Mouse (Mus musculus): ENCODE results near the gene Esr1. TPM values are rescaled to one million over a fixed set of nuclear protein-coding genes. Genes with fewer than 3 reads are reported as not detected.

The Esr1 gene
- polyA plus RNA-seq, 1 experiment from 2014 or later: 0.18 TPM

DNA sequence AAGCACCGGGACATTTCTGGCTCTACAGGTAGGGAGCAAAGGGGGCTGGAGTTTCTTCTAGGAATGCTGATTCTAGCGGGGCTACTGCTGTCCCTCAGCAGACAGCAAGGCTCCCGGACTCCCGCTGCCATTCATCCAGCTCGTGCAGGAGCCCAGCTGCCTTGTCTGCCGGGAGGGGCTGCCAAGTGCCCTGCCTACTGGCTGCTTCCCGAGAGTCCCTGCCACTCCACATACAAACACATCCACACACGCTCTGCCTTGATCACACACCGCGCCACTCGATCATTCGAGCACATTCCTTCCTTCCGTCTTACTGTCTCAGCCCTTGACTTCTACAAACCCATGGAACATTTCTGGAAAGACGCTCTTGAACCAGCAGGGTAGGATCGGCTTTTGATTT is 98.5 kb downstream of the Esr1 start:
- ATAC-seq: peak; percentile 65; the same call in 1 of the 2 replicates
- Histone ChIP-seq H3K9me3 (replicated peaks; ENCODE audit: control insufficient read depth, low read length) (no peaks in the 10 kb centered on the region), H3K4me3 (ENCODE audit: low read depth, low read length) (peak overlapping the region; percentile 24), H3K4me2 (ENCODE audit: low read length) (peak overlapping the region; percentile 57), H3K9ac (ENCODE audit: low read length) (peak overlapping the region; percentile 45), H3K27ac (ENCODE audit: low read depth, low read length) (no peak overlapping the region), H3K27me3 (replicated peaks; ENCODE audit: control insufficient read depth, insufficient read depth, low read length) (peaks cover 28% of the 10 kb centered on the region), H3K36me3 (ENCODE audit: control insufficient read depth, insufficient read depth, low read length) (no peaks in the 10 kb centered on the region), H3K4me1 (ENCODE audit: control insufficient read depth, insufficient read depth, low read length) (peaks cover 3% of the 10 kb centered on the region; the same call in 1 of the 2 replicates)
- WGBS: 3% methylated on average over 15 of the region's 15 CpGs
- DNase-seq (ENCODE audit: low spot score): peak; percentile 68

DNA sequence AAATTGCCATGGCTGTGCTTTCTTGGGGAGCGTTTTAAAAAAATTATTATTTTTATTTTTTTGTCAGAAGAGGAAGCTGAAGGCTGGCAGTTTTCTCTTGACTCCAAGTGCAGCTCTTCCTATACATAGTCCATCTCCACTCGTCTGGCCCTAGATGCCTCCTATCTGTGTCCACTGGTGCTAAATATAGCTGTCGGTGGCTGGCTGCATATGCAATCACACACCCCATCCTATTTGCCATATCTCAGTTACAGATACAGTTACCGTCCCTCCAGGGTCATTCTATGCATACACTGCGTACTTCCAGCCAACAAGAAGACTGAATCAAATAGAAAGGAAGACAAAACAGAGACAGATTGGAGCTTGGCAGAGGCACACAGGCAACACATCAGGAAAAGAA is 100.0 kb downstream of the Esr1 start:
- 40% methylated on average over 5 of the region's 5 CpGs for WGBS
- Histone ChIP-seq H3K4me2 (ENCODE audit: low read length) (no peak overlapping the region), H3K27me3 (replicated peaks; ENCODE audit: control insufficient read depth, insufficient read depth, low read length) (peaks cover 28% of the 10 kb centered on the region)

DNA sequence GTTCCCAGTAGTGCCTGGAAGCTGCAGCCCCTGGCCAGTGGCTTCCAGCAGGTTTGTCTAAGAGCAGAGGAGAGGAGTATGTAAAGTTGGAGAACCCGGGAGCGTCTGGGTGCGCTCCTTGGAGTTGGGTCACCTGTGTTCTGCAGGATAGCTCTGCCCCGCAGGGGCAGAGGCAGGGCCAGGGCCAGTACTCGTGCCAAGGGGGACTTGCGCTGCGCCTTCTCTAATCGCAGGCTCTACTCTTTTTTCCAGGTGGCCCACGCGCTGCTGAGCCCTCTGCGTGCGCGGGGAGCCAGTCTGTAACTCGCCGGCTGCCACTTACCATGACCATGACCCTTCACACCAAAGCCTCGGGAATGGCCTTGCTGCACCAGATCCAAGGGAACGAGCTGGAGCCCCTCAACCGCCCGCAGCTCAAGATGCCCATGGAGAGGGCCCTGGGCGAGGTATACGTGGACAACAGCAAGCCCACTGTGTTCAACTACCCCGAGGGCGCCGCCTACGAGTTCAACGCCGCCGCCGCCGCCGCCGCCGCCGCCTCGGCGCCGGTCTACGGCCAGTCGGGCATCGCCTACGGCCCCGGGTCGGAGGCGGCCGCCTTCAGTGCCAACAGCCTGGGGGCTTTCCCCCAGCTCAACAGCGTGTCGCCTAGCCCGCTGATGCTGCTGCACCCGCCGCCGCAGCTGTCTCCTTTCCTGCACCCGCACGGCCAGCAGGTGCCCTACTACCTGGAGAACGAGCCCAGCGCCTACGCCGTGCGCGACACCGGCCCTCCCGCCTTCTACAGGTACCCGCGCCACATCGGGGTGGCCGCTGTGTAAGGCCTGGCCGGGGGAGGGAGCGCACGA is 100.9 kb downstream of the Esr1 start:
- H3K4me1 ChIP-seq (ENCODE audit: control insufficient read depth, insufficient read depth, low read length): peaks cover 3% of the 10 kb centered on the region; the same call in 1 of the 2 replicates
- peak overlapping the region; percentile 62 for H3K9ac ChIP-seq (ENCODE audit: low read length)
- peaks cover 28% of the 10 kb centered on the region for H3K27me3 ChIP-seq (replicated peaks; ENCODE audit: control insufficient read depth, insufficient read depth, low read length)
- ATAC-seq: peak; percentile 66
- WGBS: under 1% methylated on average over 64 of the region's 68 CpGs
- no peaks in the 10 kb centered on the region for H3K9me3 ChIP-seq (replicated peaks; ENCODE audit: control insufficient read depth, low read length)
- peak overlapping the region; percentile 52 for H3K4me3 ChIP-seq (ENCODE audit: low read depth, low read length)
- H3K4me2 ChIP-seq (ENCODE audit: low read length): peak overlapping the region; percentile 97
- no peak overlapping the region for H3K27ac ChIP-seq (ENCODE audit: low read depth, low read length)
- H3K36me3 ChIP-seq (ENCODE audit: control insufficient read depth, insufficient read depth, low read length): no peaks in the 10 kb centered on the region
- DNase-seq (ENCODE audit: low spot score): peak; percentile 18

More for the DNA sequence above, 100.0 kb downstream of the Esr1 start:
- H3K36me3 ChIP-seq (ENCODE audit: control insufficient read depth, insufficient read depth, low read length): no peaks in the 10 kb centered on the region
- no peak overlapping the region for H3K9ac ChIP-seq (ENCODE audit: low read length)
- no peak overlapping the region for H3K27ac ChIP-seq (ENCODE audit: low read depth, low read length)
- no peak overlapping the region for H3K4me3 ChIP-seq (ENCODE audit: low read depth, low read length)
- H3K4me1 ChIP-seq (ENCODE audit: control insufficient read depth, insufficient read depth, low read length): peaks cover 3% of the 10 kb centered on the region; the same call in 1 of the 2 replicates
- no peak for DNase-seq (ENCODE audit: low spot score)
- H3K9me3 ChIP-seq (replicated peaks; ENCODE audit: control insufficient read depth, low read length): no peaks in the 10 kb centered on the region
- ATAC-seq: no peak

DNA sequence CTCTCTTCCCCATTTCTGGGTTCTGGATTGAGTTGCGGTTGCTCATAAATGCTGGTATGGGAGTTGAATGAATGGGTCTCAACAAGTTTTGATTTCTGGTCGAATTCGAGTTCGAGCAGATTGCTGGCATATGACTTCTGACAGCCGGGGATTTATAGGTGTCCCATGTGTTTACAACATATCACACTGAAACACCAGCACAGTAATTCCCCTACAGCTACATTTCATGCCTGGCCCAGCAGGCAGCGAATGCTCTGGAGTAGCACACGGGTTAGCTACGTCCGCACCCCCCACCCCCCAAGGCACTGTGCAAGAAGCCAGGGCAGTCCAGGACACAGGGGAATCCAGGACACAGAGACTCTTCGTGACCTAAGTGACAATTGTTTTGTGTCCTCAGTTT is 102.0 kb downstream of the Esr1 start:
- WGBS: 76% methylated on average over 10 of the region's 10 CpGs
- H3K27ac ChIP-seq (ENCODE audit: low read depth, low read length): no peak overlapping the region
- DNase-seq (ENCODE audit: low spot score): no peak

DNA sequence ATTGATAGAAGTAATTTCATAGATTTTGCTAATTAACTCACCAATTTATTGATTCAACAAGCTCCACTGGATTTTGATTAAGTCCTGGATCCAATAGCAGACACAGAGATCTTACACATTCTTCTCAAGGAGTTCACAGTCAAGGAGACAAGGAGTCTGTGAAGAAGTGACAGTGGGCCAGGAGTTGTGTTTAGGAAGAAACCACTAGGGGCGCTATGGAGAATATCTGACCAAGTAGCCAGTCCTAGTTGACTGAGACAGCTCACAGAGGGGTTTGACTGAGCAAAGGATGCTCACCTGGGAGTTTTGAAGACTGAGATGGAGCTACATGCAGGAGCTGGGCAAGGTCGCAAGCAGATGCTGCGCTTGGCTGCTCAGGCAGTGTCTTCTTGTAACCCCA is 113.5 kb downstream of the Esr1 start:
- no peaks in the 10 kb centered on the region for H3K4me1 ChIP-seq (ENCODE audit: control insufficient read depth, insufficient read depth, low read length)
- ATAC-seq (no peak), DNase-seq (ENCODE audit: low spot score) (peak; percentile 17)
- no peaks in the 10 kb centered on the region for H3K9me3 ChIP-seq (replicated peaks; ENCODE audit: control insufficient read depth, low read length)
- H3K4me3 ChIP-seq (ENCODE audit: low read depth, low read length): no peak overlapping the region
- H3K36me3 ChIP-seq (ENCODE audit: control insufficient read depth, insufficient read depth, low read length): no peaks in the 10 kb centered on the region
- no peak overlapping the region for H3K9ac ChIP-seq (ENCODE audit: low read length)
- no peak overlapping the region for H3K4me2 ChIP-seq (ENCODE audit: low read length)
- 49% methylated on average over 3 of the region's 3 CpGs for WGBS
- no peaks in the 10 kb centered on the region for H3K27me3 ChIP-seq (replicated peaks; ENCODE audit: control insufficient read depth, insufficient read depth, low read length)
- no peak overlapping the region for H3K27ac ChIP-seq (ENCODE audit: low read depth, low read length)

More for the DNA sequence above, 102.0 kb downstream of the Esr1 start:
- H3K9ac ChIP-seq (ENCODE audit: low read length): no peak overlapping the region
- H3K9me3 ChIP-seq (replicated peaks; ENCODE audit: control insufficient read depth, low read length): no peaks in the 10 kb centered on the region
- H3K4me2 ChIP-seq (ENCODE audit: low read length): no peak overlapping the region
- no peak for ATAC-seq
- H3K4me1 ChIP-seq (ENCODE audit: control insufficient read depth, insufficient read depth, low read length): peaks cover 3% of the 10 kb centered on the region; the same call in 1 of the 2 replicates
- H3K27me3 ChIP-seq (replicated peaks; ENCODE audit: control insufficient read depth, insufficient read depth, low read length): peaks cover 28% of the 10 kb centered on the region
- no peak overlapping the region for H3K4me3 ChIP-seq (ENCODE audit: low read depth, low read length)
- no peaks in the 10 kb centered on the region for H3K36me3 ChIP-seq (ENCODE audit: control insufficient read depth, insufficient read depth, low read length)

DNA sequence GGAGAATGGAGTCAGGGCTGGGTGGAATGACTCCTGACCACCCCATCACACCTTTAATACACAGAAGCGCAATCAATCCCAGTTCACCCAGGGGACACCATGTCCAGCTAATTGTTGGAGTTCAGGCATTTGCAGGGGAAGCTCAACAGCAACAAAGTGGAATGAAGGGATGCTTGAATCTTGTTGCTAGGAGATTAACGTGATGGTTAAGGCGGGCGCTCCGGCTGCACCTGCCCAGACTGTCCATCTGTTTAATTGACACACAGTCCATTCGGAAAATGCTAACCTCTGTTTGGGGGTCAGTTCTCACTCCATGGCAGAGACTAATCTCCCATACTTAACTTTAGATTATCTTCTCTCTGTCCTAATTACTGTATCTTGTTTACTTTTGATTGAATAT is 114.7 kb downstream of the Esr1 start:
- H3K27me3 ChIP-seq (replicated peaks; ENCODE audit: control insufficient read depth, insufficient read depth, low read length): no peaks in the 10 kb centered on the region
- no peaks in the 10 kb centered on the region for H3K9me3 ChIP-seq (replicated peaks; ENCODE audit: control insufficient read depth, low read length)
- no peak overlapping the region for H3K27ac ChIP-seq (ENCODE audit: low read depth, low read length)
- DNase-seq (ENCODE audit: low spot score) (no peak), ATAC-seq (no peak)
- no peak overlapping the region for H3K4me2 ChIP-seq (ENCODE audit: low read length)
- no peaks in the 10 kb centered on the region for H3K36me3 ChIP-seq (ENCODE audit: control insufficient read depth, insufficient read depth, low read length)
- WGBS: 72% methylated on average over 6 of the region's 6 CpGs
- no peak overlapping the region for H3K4me3 ChIP-seq (ENCODE audit: low read depth, low read length)
- H3K4me1 ChIP-seq (ENCODE audit: control insufficient read depth, insufficient read depth, low read length): no peaks in the 10 kb centered on the region
- H3K9ac ChIP-seq (ENCODE audit: low read length): no peak overlapping the region

DNA sequence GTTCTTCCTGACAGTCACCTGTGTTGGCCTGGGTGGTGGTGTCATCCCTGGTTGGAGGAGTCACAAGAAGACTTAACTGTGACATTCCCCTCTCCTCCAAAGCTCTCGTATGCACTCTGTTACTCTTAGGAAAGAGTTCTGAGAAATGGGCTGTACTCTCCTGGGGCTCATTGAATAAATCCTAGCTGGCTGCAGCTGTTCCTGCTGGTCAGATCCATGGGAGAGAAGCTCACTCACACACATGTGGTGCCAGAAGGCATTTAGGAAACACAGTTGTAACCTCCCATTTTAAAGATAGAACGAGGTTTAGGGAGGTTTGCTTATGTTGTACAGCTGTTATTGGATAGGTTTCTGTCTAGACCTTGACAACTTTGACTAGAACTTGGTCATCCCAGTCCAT is 120.9 kb downstream of the Esr1 start:
- ATAC-seq: no peak
- no peak overlapping the region for H3K4me2 ChIP-seq (ENCODE audit: low read length)
- 74% methylated on average over 2 of the region's 2 CpGs for WGBS

DNA sequence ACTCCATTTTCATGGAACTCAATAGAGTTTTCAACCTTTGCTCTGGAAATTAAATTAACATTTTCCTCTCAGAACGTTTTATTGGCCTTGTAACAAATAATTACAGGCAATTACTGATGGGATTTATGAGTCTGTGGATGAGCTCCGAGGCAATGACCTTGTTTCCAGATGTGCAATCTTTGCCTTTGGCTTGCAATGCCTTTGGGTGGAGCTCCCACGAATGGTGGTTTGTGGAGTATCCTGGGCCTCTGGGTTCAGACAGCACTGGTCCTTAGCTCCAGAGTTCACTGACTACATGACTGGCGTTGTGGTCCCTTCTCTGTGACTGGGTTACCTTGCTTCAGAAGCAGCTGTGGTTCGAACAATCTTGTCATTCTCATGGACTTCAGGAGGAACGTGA is 122.6 kb downstream of the Esr1 start:
- no peak overlapping the region for H3K4me2 ChIP-seq (ENCODE audit: low read length)
- ATAC-seq (no peak), DNase-seq (ENCODE audit: low spot score) (no peak)
- H3K9ac ChIP-seq (ENCODE audit: low read length): no peak overlapping the region
- WGBS: 76% methylated on average over 6 of the region's 6 CpGs
- H3K36me3 ChIP-seq (ENCODE audit: control insufficient read depth, insufficient read depth, low read length): no peaks in the 10 kb centered on the region
- H3K9me3 ChIP-seq (replicated peaks; ENCODE audit: control insufficient read depth, low read length): no peaks in the 10 kb centered on the region
- H3K4me3 ChIP-seq (ENCODE audit: low read depth, low read length): no peak overlapping the region
- H3K27me3 ChIP-seq (replicated peaks; ENCODE audit: control insufficient read depth, insufficient read depth, low read length): no peaks in the 10 kb centered on the region
- H3K27ac ChIP-seq (ENCODE audit: low read depth, low read length): no peak overlapping the region
- H3K4me1 ChIP-seq (ENCODE audit: control insufficient read depth, insufficient read depth, low read length): no peaks in the 10 kb centered on the region

More for the DNA sequence above, 120.9 kb downstream of the Esr1 start:
- H3K4me1 ChIP-seq (ENCODE audit: control insufficient read depth, insufficient read depth, low read length): no peaks in the 10 kb centered on the region
- H3K4me3 ChIP-seq (ENCODE audit: low read depth, low read length): no peak overlapping the region
- no peaks in the 10 kb centered on the region for H3K27me3 ChIP-seq (replicated peaks; ENCODE audit: control insufficient read depth, insufficient read depth, low read length)
- DNase-seq (ENCODE audit: low spot score): no peak
- H3K36me3 ChIP-seq (ENCODE audit: control insufficient read depth, insufficient read depth, low read length): no peaks in the 10 kb centered on the region
- H3K9ac ChIP-seq (ENCODE audit: low read length): no peak overlapping the region
- H3K27ac ChIP-seq (ENCODE audit: low read depth, low read length): no peak overlapping the region
- H3K9me3 ChIP-seq (replicated peaks; ENCODE audit: control insufficient read depth, low read length): no peaks in the 10 kb centered on the region

DNA sequence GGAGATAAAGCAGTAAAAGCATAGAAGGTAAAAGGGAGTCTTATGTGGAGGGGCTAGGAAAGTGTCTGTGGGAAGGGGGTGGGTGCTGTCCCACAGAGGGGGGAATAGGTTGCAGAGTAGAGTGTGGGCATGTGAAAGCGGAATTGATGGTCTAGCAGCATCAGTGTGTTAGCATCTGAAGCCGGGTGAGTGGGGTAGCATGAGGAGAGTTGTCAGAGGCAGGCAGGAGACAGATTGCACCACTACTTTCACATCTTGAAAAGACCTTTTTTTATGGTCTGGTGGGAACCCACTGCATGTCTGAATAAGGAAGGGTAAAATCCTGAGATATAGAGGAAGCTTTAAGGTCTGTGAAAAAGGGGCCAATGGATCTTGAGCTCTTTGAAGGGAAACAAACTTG is 123.5 kb downstream of the Esr1 start:
- DNase-seq (ENCODE audit: low spot score) (no peak), ATAC-seq (no peak)
- Histone ChIP-seq H3K4me1 (ENCODE audit: control insufficient read depth, insufficient read depth, low read length) (no peaks in the 10 kb centered on the region), H3K9me3 (replicated peaks; ENCODE audit: control insufficient read depth, low read length) (no peaks in the 10 kb centered on the region), H3K4me2 (ENCODE audit: low read length) (no peak overlapping the region), H3K27ac (ENCODE audit: low read depth, low read length) (no peak overlapping the region), H3K27me3 (replicated peaks; ENCODE audit: control insufficient read depth, insufficient read depth, low read length) (no peaks in the 10 kb centered on the region), H3K4me3 (ENCODE audit: low read depth, low read length) (no peak overlapping the region), H3K36me3 (ENCODE audit: control insufficient read depth, insufficient read depth, low read length) (no peaks in the 10 kb centered on the region), H3K9ac (ENCODE audit: low read length) (no peak overlapping the region)
- WGBS: 97% methylated on average over 2 of the region's 2 CpGs

Data from forebrain, embryonic 14.5 days (tissue).